Mouse (Mus musculus) spleen, adult 2 months (tissue): ENCODE data around the gene Arhgef17. TPM values are rescaled to one million over a fixed set of nuclear protein-coding genes. Genes with fewer than 3 reads are reported as not detected.

ENCODE experiments used
- DNase-seq, 2 experiments: peaks; one replicate each; pipeline versions ENCODE4 v3.0.0 to v3.0.0-alpha.2; 2012 to 2021; ENCODE audit warnings: low spot score in 2 of 2, low read depth in 1 of 2
- H3K27ac ChIP-seq: fragments of 200-500 bp; 2 replicates; pipeline ENCODE4 v1.5.1; 2012; ENCODE audit warnings: low read length, inconsistent platforms; ENCODE audit not compliant: insufficient read depth
- H3K27me3 ChIP-seq: fragments of 200-500 bp; 2 replicates; pipeline ENCODE4 v1.6.1; 2012; ENCODE audit warnings: mild to moderate bottlenecking, moderate library complexity, low read length, inconsistent platforms; ENCODE audit not compliant: control insufficient read depth, insufficient read depth
- H3K36me3 ChIP-seq: fragments of 200-500 bp; 2 replicates; pipeline ENCODE4 v1.6.1; 2012; ENCODE audit warnings: mild to moderate bottlenecking, low read length, inconsistent platforms; ENCODE audit not compliant: control insufficient read depth, insufficient read depth
- H3K4me1 ChIP-seq: fragments of 200-500 bp; 2 replicates; pipeline ENCODE4 v1.6.1; 2011; ENCODE audit warnings: inconsistent platforms; ENCODE audit not compliant: control insufficient read depth, insufficient read depth, insufficient read length
- H3K4me3 ChIP-seq: fragments of 200-500 bp; 2 replicates; pipeline ENCODE4 v1.5.1; 2011; ENCODE audit warnings: mild to moderate bottlenecking, inconsistent platforms; ENCODE audit not compliant: insufficient read depth, insufficient read length; ENCODE audit errors: extremely low read depth
- CTCF ChIP-seq: fragments of 200-500 bp; IDR thresholded peaks from 2 replicates; pipeline ENCODE4 v1.5.1; 2011; ENCODE audit warnings: mild to moderate bottlenecking, inconsistent platforms; ENCODE audit not compliant: insufficient read depth, insufficient read length, insufficient replicate concordance; ENCODE audit errors: extremely low read depth
- POLR2A ChIP-seq: fragments of 200-500 bp; IDR thresholded peaks from 2 replicates; pipeline ENCODE4 v1.6.1; 2011; ENCODE audit warnings: low read depth, low read length, inconsistent platforms
- WGBS: fragments of 180-500 bp; shearing (Covaris S2); methylation state at CpG from one replicate; pipeline ENCODE4 v1.1.7; 2018; 5-methylcytosine and 5-hydroxymethylcytosine counted together
- polyA plus RNA-seq: library from polyadenylated mRNA; depleted of rRNA; stranded (reverse); fragments of >200 nt; gene quantifications from 2 replicates; pipeline ENCODE4 v1.2.3, GENCODE M21; 2012

Arhgef17 gene
- polyA plus RNA-seq, 1 experiment = 12.3 TPM

DNA sequence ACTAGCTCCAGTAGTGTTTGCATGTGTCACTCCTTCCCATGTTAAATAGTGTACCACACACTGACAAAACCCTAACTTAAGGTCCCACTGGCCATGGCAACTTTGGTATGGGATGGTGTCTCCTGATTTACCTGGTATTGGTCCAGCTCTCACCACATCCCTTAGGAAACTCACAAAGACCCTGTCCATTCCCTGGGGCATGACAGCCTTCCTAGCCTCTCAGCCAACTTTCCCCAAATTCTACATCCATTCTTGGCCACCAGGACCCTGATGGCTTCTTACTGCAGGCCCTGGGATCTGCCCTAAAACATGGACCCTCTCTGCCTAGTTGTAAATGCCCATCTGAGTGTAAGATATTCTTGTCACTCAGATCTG lies 86.9 kb downstream of the Arhgef17 start:
- DNase-seq = no peak
- peaks cover 16% of the 10 kb centered on the region; the same call in 1 of the 2 replicates for H3K4me1 ChIP-seq
- peaks cover 18% of the 10 kb centered on the region for H3K36me3 ChIP-seq
- TF ChIP-seq POLR2A (no peak), CTCF (no peak)
- no peaks in the 10 kb centered on the region for H3K27me3 ChIP-seq
- peak overlapping the region; percentile 47 for H3K27ac ChIP-seq
- no peak overlapping the region for H3K4me3 ChIP-seq

- 74% methylated on average over 2 of the region's 2 CpGs for WGBS
- H3K27ac ChIP-seq = peak overlapping the region; percentile 47
- DNase-seq = no peak
- peaks cover 14% of the 10 kb centered on the region for H3K36me3 ChIP-seq
- TF ChIP-seq CTCF = no peak
- TF ChIP-seq POLR2A = no peak
- H3K27me3 ChIP-seq = no peaks in the 10 kb centered on the region
- no peak overlapping the region for H3K4me3 ChIP-seq
- H3K4me1 ChIP-seq = peaks cover 16% of the 10 kb centered on the region; the same call in 1 of the 2 replicates
These were observed 87.4 kb downstream of the Arhgef17 start for GRCm38 (mm10) chr7:100844385-100845025.

DNA sequence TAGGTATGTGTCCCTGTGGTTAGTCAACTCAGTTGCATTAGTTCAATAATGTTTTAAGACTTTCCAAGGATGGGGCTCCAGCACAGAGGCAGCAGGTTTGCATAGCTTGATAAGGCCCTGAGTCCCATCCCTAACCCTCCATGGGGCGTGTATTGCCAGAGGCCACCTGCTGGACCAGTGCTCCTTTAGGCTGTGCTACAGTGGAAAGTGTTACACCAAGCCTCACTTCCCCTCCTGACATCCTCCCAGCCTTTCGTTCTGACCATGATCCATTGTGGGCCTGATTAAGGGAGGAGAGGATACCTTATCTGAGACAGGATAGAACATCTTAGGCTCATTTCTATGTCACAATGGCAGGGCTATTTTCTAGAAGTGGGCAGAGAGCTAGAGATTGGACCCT lies 88.0 kb downstream of the Arhgef17 start:
- peak overlapping the region; percentile 13; the same call in 1 of the 2 replicates for H3K27ac ChIP-seq
- 73% methylated on average over 2 of the region's 2 CpGs for WGBS
- no peaks in the 10 kb centered on the region for H3K27me3 ChIP-seq
- H3K36me3 ChIP-seq = peaks cover 12% of the 10 kb centered on the region
- no peak overlapping the region for H3K4me3 ChIP-seq
- no peak for DNase-seq
- H3K4me1 ChIP-seq = peaks cover 16% of the 10 kb centered on the region; the same call in 1 of the 2 replicates
- TF ChIP-seq POLR2A (no peak), CTCF (no peak)

DNA sequence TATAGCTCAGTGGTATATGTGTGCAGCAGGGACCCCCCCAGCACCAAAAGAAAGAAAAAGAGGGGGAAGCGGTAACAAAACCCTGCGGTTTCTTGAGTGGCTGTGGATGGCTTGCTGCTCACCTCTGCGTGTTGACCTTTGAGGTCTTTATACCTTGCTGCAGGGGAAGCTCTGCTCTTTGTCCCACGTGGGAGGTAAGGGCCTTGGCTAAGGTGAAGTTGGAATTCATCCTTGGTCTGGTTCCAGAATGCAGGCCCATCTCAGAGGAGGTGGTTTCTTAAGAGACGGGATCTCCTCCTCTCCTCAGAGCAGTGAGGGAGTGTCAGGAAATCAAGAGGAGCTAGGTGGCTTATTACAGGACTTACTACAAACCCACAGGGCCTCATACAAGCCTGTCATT lies 89.7 kb downstream of the Arhgef17 start:
- Histone ChIP-seq H3K27ac (no peak overlapping the region), H3K36me3 (peaks cover 5% of the 10 kb centered on the region), H3K4me1 (peaks cover 16% of the 10 kb centered on the region; the same call in 1 of the 2 replicates), H3K4me3 (no peak overlapping the region), H3K27me3 (no peaks in the 10 kb centered on the region)
- no peak for DNase-seq
- WGBS = 88% methylated on average over 5 of the region's 5 CpGs
- TF ChIP-seq POLR2A = no peak
- TF ChIP-seq CTCF = no peak

- peaks cover 2% of the 10 kb centered on the region; the same call in 1 of the 2 replicates for H3K36me3 ChIP-seq
- H3K4me1 ChIP-seq = peaks cover 12% of the 10 kb centered on the region; the same call in 1 of the 2 replicates
- H3K27me3 ChIP-seq = no peaks in the 10 kb centered on the region
- no peak overlapping the region for H3K27ac ChIP-seq
- DNase-seq = no peak
- no peak overlapping the region for H3K4me3 ChIP-seq
- TF ChIP-seq CTCF (no peak), POLR2A (no peak)
- WGBS = 88% methylated on average over 6 of the region's 6 CpGs
These were observed 90.3 kb downstream of the Arhgef17 start for GRCm38 (mm10) chr7:100841608-100842007.

DNA sequence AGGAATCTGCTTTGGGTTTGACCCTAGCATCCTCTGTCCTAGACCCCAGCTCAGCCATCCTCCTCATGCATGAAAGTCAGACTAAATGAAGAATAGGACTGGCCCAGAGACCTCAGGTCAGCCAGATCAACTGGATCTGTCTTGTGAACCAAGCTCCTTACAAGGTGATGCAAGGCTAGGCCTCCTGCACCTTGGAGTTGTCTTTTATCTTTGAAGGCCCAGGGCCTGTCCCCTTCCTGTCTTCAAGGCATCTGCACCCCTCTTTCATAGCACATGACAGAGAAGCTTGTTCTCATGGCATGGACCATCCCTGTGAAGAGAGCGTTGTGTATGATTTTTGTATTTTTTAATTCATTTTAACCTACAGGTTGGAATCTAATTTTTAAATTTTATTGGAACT lies 91.0 kb downstream of the Arhgef17 start:
- no peak overlapping the region for H3K4me3 ChIP-seq
- H3K36me3 ChIP-seq = peaks cover 2% of the 10 kb centered on the region; the same call in 1 of the 2 replicates
- H3K27ac ChIP-seq = no peak overlapping the region
- H3K27me3 ChIP-seq = no peaks in the 10 kb centered on the region
- WGBS = 90% methylated on average over 1 of the region's 1 CpGs
- no peak for DNase-seq
- H3K4me1 ChIP-seq = peaks cover 7% of the 10 kb centered on the region; the same call in 1 of the 2 replicates
- TF ChIP-seq POLR2A (no peak), CTCF (no peak)

- peaks cover 2% of the 10 kb centered on the region; the same call in 1 of the 2 replicates for H3K36me3 ChIP-seq
- H3K4me1 ChIP-seq = peaks cover 7% of the 10 kb centered on the region; the same call in 1 of the 2 replicates
- no peaks in the 10 kb centered on the region for H3K27me3 ChIP-seq
- no peak overlapping the region for H3K4me3 ChIP-seq
- TF ChIP-seq POLR2A (no peak), CTCF (no peak)
- WGBS = 85% methylated on average over 6 of the region's 6 CpGs
- no peak for DNase-seq
- no peak overlapping the region for H3K27ac ChIP-seq
These were observed 92.1 kb downstream of the Arhgef17 start for GRCm38 (mm10) chr7:100839632-100840402.
